In genomic region chr3:73708410-73708714, GRCm38 (mm10) we compare ENCODE assay signal across 8 mouse cellular contexts. TPM values are rescaled to one million over a fixed set of nuclear protein-coding genes. Genes with fewer than 3 reads are reported as not detected.
DNase-seq lines count a peak whose midpoint lies in the region; ATAC-seq and TF ChIP-seq lines count a peak whose summit lies in the region.

Gene Bche (minus strand): TSS chr3:73708415.

- peak within 1 kb of the TSS; percentile 54 for H3K27ac ChIP-seq in layer of hippocampus, adult 2 months
- H3K27ac ChIP-seq in forebrain, embryonic 13.5 days = no peak within 1 kb of the TSS
- H3K27ac ChIP-seq in hindbrain, postnatal 0 days = peak within 1 kb of the TSS; percentile 36; the same call in 1 of the 2 replicates
- no peak within 1 kb of the TSS for H3K27ac ChIP-seq in neural tube, embryonic 12.5 days

- peaks cover 6% of the 10 kb centered on the region; the same call in 1 of the 2 replicates for H3K4me1 ChIP-seq in forebrain, embryonic 13.5 days
- no peaks in the 10 kb centered on the region for H3K4me1 ChIP-seq in hindbrain, postnatal 0 days (ENCODE audit: insufficient read depth, low read length)
- H3K4me1 ChIP-seq in neural tube, embryonic 12.5 days = no peaks in the 10 kb centered on the region

- H3K4me2 ChIP-seq in forebrain, embryonic 13.5 days = peak within 1 kb of the TSS; percentile 68
- peak within 1 kb of the TSS; percentile 63 for H3K4me2 ChIP-seq in hindbrain, postnatal 0 days (ENCODE audit: low read depth, low read length)
- peak within 1 kb of the TSS; percentile 56 for H3K4me2 ChIP-seq in neural tube, embryonic 12.5 days (replicated peaks)

- no peaks in the 10 kb centered on the region for H3K27me3 ChIP-seq in forebrain, embryonic 13.5 days
- H3K27me3 ChIP-seq in hindbrain, postnatal 0 days (ENCODE audit: insufficient read depth, low read length) = no peaks in the 10 kb centered on the region
- H3K27me3 ChIP-seq in neural tube, embryonic 12.5 days (replicated peaks) = no peaks in the 10 kb centered on the region

- TF ChIP-seq CTCF in layer of hippocampus, adult 2 months (conservative IDR thresholded peaks at IDR 0.05) = no peak
- TF ChIP-seq CTCF in hindbrain, postnatal 0 days (IDR thresholded peaks at IDR 0.05; ENCODE audit: low read depth) = no peak

- H3K36me3 ChIP-seq in forebrain, embryonic 13.5 days (ENCODE audit: poor library complexity, severe bottlenecking) = no peaks in the 10 kb centered on the region
- no peaks in the 10 kb centered on the region for H3K36me3 ChIP-seq in hindbrain, postnatal 0 days (ENCODE audit: insufficient read depth, low read length)
- H3K36me3 ChIP-seq in neural tube, embryonic 12.5 days = no peaks in the 10 kb centered on the region

- no peak for DNase-seq in layer of hippocampus, adult 2 months (ENCODE audit: low spot score in 2 of 2)
- no peak for DNase-seq in layer of hippocampus, postnatal 10 days (ENCODE audit: low spot score in 2 of 2)
- DNase-seq in hindbrain, postnatal 0 days (ENCODE audit: low spot score) = no peak
- DNase-seq in cerebellum, postnatal 10 days = no peak
- DNase-seq in lung, postnatal 36 days = no peak

- peak within 1 kb of the TSS; percentile 57 for H3K4me3 ChIP-seq in layer of hippocampus, adult 2 months
- H3K4me3 ChIP-seq in forebrain, embryonic 13.5 days = peak within 1 kb of the TSS; percentile 41
- peak within 1 kb of the TSS; percentile 37 for H3K4me3 ChIP-seq in hindbrain, postnatal 0 days (ENCODE audit: low read length)
- peak within 1 kb of the TSS; percentile 30 for H3K4me3 ChIP-seq in neural tube, embryonic 12.5 days

- no peak for ATAC-seq in forebrain, embryonic 13.5 days
- ATAC-seq in hindbrain, postnatal 0 days = no peak
- ATAC-seq in neural tube, embryonic 12.5 days (ENCODE audit: low FRiP score, low read depth) = no peak
- ATAC-seq in frontal cortex, adult (ENCODE audit: low TSS enrichment) = no peak

- H3K9me3 ChIP-seq in forebrain, embryonic 13.5 days (replicated peaks) = no peaks in the 10 kb centered on the region
- no peaks in the 10 kb centered on the region for H3K9me3 ChIP-seq in hindbrain, postnatal 0 days (ENCODE audit: low read length)
- H3K9me3 ChIP-seq in neural tube, embryonic 12.5 days = no peaks in the 10 kb centered on the region

- peak within 1 kb of the TSS; percentile 52 for H3K9ac ChIP-seq in forebrain, embryonic 13.5 days
- H3K9ac ChIP-seq in hindbrain, postnatal 0 days (replicated peaks; ENCODE audit: low read length) = peak within 1 kb of the TSS; percentile 39
- H3K9ac ChIP-seq in neural tube, embryonic 12.5 days = peak within 1 kb of the TSS; percentile 7; the same call in 1 of the 2 replicates

- 19% methylated on average over 10 of the region's 10 CpGs for WGBS in forebrain, embryonic 13.5 days
- WGBS in hindbrain, postnatal 0 days = 15% methylated on average over 10 of the region's 10 CpGs
- WGBS in neural tube, embryonic 12.5 days = 21% methylated on average over 10 of the region's 10 CpGs

RNA-seq across cellular contexts. Expression of gene Bche, which starts in this region (rescaled TPM):
- total RNA-seq in layer of hippocampus, adult 2 months (2021) = 1 to 10 TPM; 2.6 to 4.9 TPM
- total RNA-seq in layer of hippocampus, postnatal 10 days (2021) = 1 to 10 TPM; 8.6 to 8.7 TPM
- polyA plus RNA-seq in forebrain, embryonic 13.5 days (2015; fragmentation: Nextera tagmentation; extraction: Ambion mirVana) = 0.76 and 1.4 TPM in 2 replicates
- total RNA-seq in hindbrain, postnatal 0 days (2014; rRNA removed) = 4.1 and 6.2 TPM in 2 replicates
- 2.6 and 2.8 TPM in 2 replicates for polyA plus RNA-seq in hindbrain, postnatal 0 days (2015; fragmentation: Nextera tagmentation; extraction: Ambion mirVana)
- polyA plus RNA-seq in neural tube, embryonic 12.5 days (2016; fragmentation: Nextera tagmentation; extraction: Ambion mirVana) = 4.3 and 6.1 TPM in 2 replicates

Comparison
In these comparisons a context has a peak if more than half of its experiments do, and no peak if none do; other contexts are left out.
1. H3K27ac ChIP-seq: peak in layer of hippocampus, adult 2 months (single experiment) and hindbrain, postnatal 0 days (single experiment); none in forebrain, embryonic 13.5 days (single experiment) and neural tube, embryonic 12.5 days (single experiment).
2. Peak in every context shown above with its lines, with median percentiles within 50 percentile points of each other: H3K4me3 ChIP-seq, H3K4me2 ChIP-seq and H3K9ac ChIP-seq.